Mouse (Mus musculus) gastrocnemius, postnatal 10 days (tissue): ENCODE measurements around the gene Crcp. TPM values are rescaled to one million over a fixed set of nuclear protein-coding genes. Genes with fewer than 3 reads are reported as not detected.
"Not testable (repeated sequence)": the region's sequence is repeated elsewhere in the genome, so short reads cannot be mapped to it uniquely, and the experiment has no call there.

Experiments
- DNase-seq: peaks from one replicate; pipeline ENCODE4 v3.0.0; 2021; ENCODE audit warnings: mixed read lengths
- total RNA-seq, 2 experiments: library from RNA; stranded (reverse); gene quantifications; 2 replicates each; pipeline ENCODE4 v1.2.3; 2021

The Crcp gene
- total RNA-seq, 2 experiments from 2014 or later, result 14.5 to 16.5 TPM

- DNase-seq, result peak; percentile 63
Observed at GRCm38 (mm10) chr5:130023767-130024539, 5.1 kb upstream of the Crcp start.

- no peak for DNase-seq
Observed at GRCm38 (mm10) chr5:130027134-130027533, 2.0 kb upstream of the Crcp start.

- no peak for DNase-seq
Observed at GRCm38 (mm10) chr5:130027696-130028095, 1.4 kb upstream of the Crcp start.

GRCm38 (mm10) chr5:130031410-130032390 lies 2.6 kb downstream of the Crcp start:
- no peak for DNase-seq

- no peak for DNase-seq
Observed at GRCm38 (mm10) chr5:130033869-130034268, 4.8 kb downstream of the Crcp start.

- DNase-seq, result not testable (repeated sequence)
Observed at GRCm38 (mm10) chr5:130036300-130036699, 7.2 kb downstream of the Crcp start.

- peak; percentile 59 for DNase-seq
Observed at GRCm38 (mm10) chr5:130037752-130038455, 8.8 kb downstream of the Crcp start.

GRCm38 (mm10) chr5:130040797-130041196 lies 11.7 kb downstream of the Crcp start:
- DNase-seq, result no peak

- no peak for DNase-seq
Observed at GRCm38 (mm10) chr5:130041262-130041661, 12.2 kb downstream of the Crcp start.

GRCm38 (mm10) chr5:130043741-130044140 lies 14.7 kb downstream of the Crcp start:
- no peak for DNase-seq

- DNase-seq, result peak; percentile 67
Observed at GRCm38 (mm10) chr5:130044201-130044695, 15.2 kb downstream of the Crcp start.

- no peak for DNase-seq
Observed at GRCm38 (mm10) chr5:130046100-130046499, 17.0 kb downstream of the Crcp start.

GRCm38 (mm10) chr5:130046589-130046988 lies 17.5 kb downstream of the Crcp start:
- no peak for DNase-seq

GRCm38 (mm10) chr5:130047013-130047412 lies 17.9 kb downstream of the Crcp start:
- DNase-seq, result no peak

GRCm38 (mm10) chr5:130048786-130049520 lies 19.9 kb downstream of the Crcp start:
- peak; percentile 38 for DNase-seq

- DNase-seq, result no peak
Observed at GRCm38 (mm10) chr5:130050416-130050815, 21.3 kb downstream of the Crcp start.

GRCm38 (mm10) chr5:130051073-130051860 lies 22.2 kb downstream of the Crcp start:
- no peak for DNase-seq

- no peak for DNase-seq
Observed at GRCm38 (mm10) chr5:130052510-130052909, 23.4 kb downstream of the Crcp start.

GRCm38 (mm10) chr5:130052955-130053354 lies 23.9 kb downstream of the Crcp start:
- no peak for DNase-seq

GRCm38 (mm10) chr5:130055688-130056087 lies 26.6 kb downstream of the Crcp start:
- no peak for DNase-seq

GRCm38 (mm10) chr5:130056303-130056702 lies 27.2 kb downstream of the Crcp start:
- DNase-seq, result no peak
